Mouse (Mus musculus): ENCODE measurements around the gene Unc5b. TPM values are rescaled to one million over a fixed set of nuclear protein-coding genes. Genes with fewer than 3 reads are reported as not detected.

Gene Unc5b
- total and polyA plus RNA-seq, 3 experiments, result 0.04 to 0.21 (median 0.06) TPM

Other genes starting within 250 kb of the Unc5b start
- gene Cdh23, start 135.1 kb downstream of the Unc5b start, total RNA-seq (2012; rRNA removed), result 0.30 and 0.34 TPM in 2 replicates
- gene Cdh23, start 135.1 kb downstream of the Unc5b start, total RNA-seq (2014; rRNA removed), result 0.04 and 0.20 TPM in 2 replicates
- gene Cdh23, start 135.1 kb downstream of the Unc5b start, polyA plus RNA-seq (2012; ENCODE audit: insufficient read length, low read depth), result 0.73 and 0.75 TPM in 2 replicates
- gene Slc29a3, start 78.8 kb downstream of the Unc5b start, total RNA-seq (2012; rRNA removed), result 5.9 and 6.7 TPM in 2 replicates
- 3.3 and 4.1 TPM in 2 replicates for gene Slc29a3, start 78.8 kb downstream of the Unc5b start, total RNA-seq (2014; rRNA removed)
- 13.3 and 19.1 TPM in 2 replicates for gene Slc29a3, start 78.8 kb downstream of the Unc5b start, polyA plus RNA-seq (2012; ENCODE audit: insufficient read length, low read depth)